22 mouse cellular contexts compared by ENCODE assay signal in the genomic region with DNA sequence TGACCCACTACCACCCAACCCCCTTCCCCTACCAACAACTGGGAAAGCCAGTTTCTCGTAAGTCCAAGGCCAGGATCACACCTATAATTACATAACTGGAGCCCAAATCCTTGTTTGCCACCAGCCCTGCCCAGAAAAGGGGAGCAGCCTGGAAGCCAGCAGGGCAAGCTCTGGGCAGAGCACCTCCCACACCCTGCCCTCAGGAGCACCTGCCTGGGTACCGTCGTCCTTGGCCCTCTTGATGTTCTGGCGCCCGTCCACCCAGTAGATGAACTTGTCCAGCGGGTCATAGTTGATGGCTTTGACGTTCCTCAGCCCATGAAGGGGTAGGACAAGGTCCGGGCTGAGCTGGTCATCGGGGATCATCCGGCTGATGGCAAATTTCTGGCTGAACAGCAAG. TPM values are rescaled to one million over a fixed set of nuclear protein-coding genes. Genes with fewer than 3 reads are reported as not detected.
A peak's percentile ranks its signal among the peaks of the same experiment; 100 is the strongest.
DNase-seq lines count a peak whose midpoint lies in the region; ATAC-seq and TF ChIP-seq lines count a peak whose summit lies in the region.
"Had no signal": no experiment of that assay in that cellular context is flagged by ENCODE, and none has a peak within 500 bp of the region (broad histone marks: within the 10 kb centered on the region; RNA-seq: fewer than 3 reads in every experiment).

No protein-coding gene starts in this region.

- no peaks in the 10 kb centered on the region for H3K36me3 ChIP-seq in kidney, adult 2 months (ENCODE audit: control insufficient read depth, insufficient read depth, low read length)
- peaks cover 44% of the 10 kb centered on the region for H3K36me3 ChIP-seq in kidney, embryonic 16.5 days (ENCODE audit: insufficient read depth, low read length)
- H3K36me3 ChIP-seq in stomach, embryonic 16.5 days (ENCODE audit: control insufficient read depth, insufficient read depth, low read length) = peaks cover 17% of the 10 kb centered on the region; the same call in 1 of the 2 replicates

- H3K4me2 ChIP-seq in kidney, embryonic 16.5 days (replicated peaks; ENCODE audit: low read depth, low read length) = no peak overlapping the region
- no peak overlapping the region for H3K4me2 ChIP-seq in stomach, embryonic 16.5 days (ENCODE audit: low read depth, low read length)
- H3K4me2 ChIP-seq: embryonic facial prominence, embryonic 12.5 days; heart, embryonic 15.5 days; hindbrain, embryonic 13.5 days; limb, embryonic 13.5 days; liver, embryonic 13.5 days; neural tube, embryonic 12.5 days had no signal

- H3K9me3 ChIP-seq in kidney, embryonic 16.5 days (ENCODE audit: low read length) = no peaks in the 10 kb centered on the region
- H3K9me3 ChIP-seq in stomach, embryonic 16.5 days (replicated peaks; ENCODE audit: control insufficient read depth, low read length) = no peaks in the 10 kb centered on the region
- H3K9me3 ChIP-seq: embryonic facial prominence, embryonic 12.5 days; heart, embryonic 15.5 days; hindbrain, embryonic 13.5 days; limb, embryonic 13.5 days; liver, embryonic 13.5 days; megakaryocyte, embryonic 14.5 days; neural tube, embryonic 12.5 days had no signal

- H3K27me3 ChIP-seq in kidney, adult 2 months (replicated peaks; ENCODE audit: control insufficient read depth, insufficient read depth, low read length) = no peaks in the 10 kb centered on the region
- no peaks in the 10 kb centered on the region for H3K27me3 ChIP-seq in kidney, embryonic 16.5 days (ENCODE audit: insufficient read depth, low read length)
- H3K27me3 ChIP-seq in stomach, embryonic 16.5 days (ENCODE audit: control insufficient read depth, insufficient read depth, low read length) = no peaks in the 10 kb centered on the region
- H3K27me3 ChIP-seq: embryonic facial prominence, embryonic 12.5 days; heart, embryonic 15.5 days; hindbrain, embryonic 13.5 days; limb, embryonic 13.5 days; liver, embryonic 13.5 days; neural tube, embryonic 12.5 days had no signal

- DNase-seq in kidney, adult 2 months = peak; percentile 28
- DNase-seq in lung, adult 18-20 months = peak; percentile 59 to 65
- no peak for DNase-seq in lung, postnatal 10 days
- DNase-seq in kidney, postnatal 25 days = peak; percentile 29 to 61
- DNase-seq in layer of hippocampus, postnatal 36 days = no peak
- DNase-seq: adrenal gland, postnatal 36 days; cerebellum, adult 11-12 months; gastrocnemius, adult 2 months; heart, postnatal 36 days; liver, embryonic 13.5 days; midbrain, embryonic 14.5 days; right cerebral cortex, postnatal 14 days had no signal

- ATAC-seq in kidney, embryonic 16.5 days (ENCODE audit: low FRiP score, low TSS enrichment) = no peak
- ATAC-seq in stomach, embryonic 16.5 days (ENCODE audit: insufficient read depth, low FRiP score) = peak; percentile 30; the same call in 1 of the 2 replicates
- ATAC-seq: CD4-positive, CD25-positive, alpha-beta regulatory T cell, adult 4 months; forebrain, embryonic 14.5 days had no signal

- WGBS in kidney, adult 2 months = 59% methylated on average over 10 of the region's 10 CpGs
- WGBS in kidney, embryonic 16.5 days = 72% methylated on average over 10 of the region's 10 CpGs
- WGBS in stomach, embryonic 16.5 days = 78% methylated on average over 10 of the region's 10 CpGs

- no peaks in the 10 kb centered on the region for H3K4me1 ChIP-seq in kidney, adult 2 months (ENCODE audit: control insufficient read depth, insufficient read depth, low read length)
- H3K4me1 ChIP-seq in kidney, embryonic 16.5 days (ENCODE audit: insufficient read depth, low read length) = no peaks in the 10 kb centered on the region
- no peaks in the 10 kb centered on the region; the same call in 1 of the 2 replicates for H3K4me1 ChIP-seq in stomach, embryonic 16.5 days (ENCODE audit: control insufficient read depth, insufficient read depth, low read length)
- H3K4me1 ChIP-seq: embryonic facial prominence, embryonic 12.5 days; hindbrain, embryonic 13.5 days; limb, embryonic 13.5 days; liver, embryonic 13.5 days; neural tube, embryonic 12.5 days had no signal

- TF ChIP-seq CTCF in kidney, adult 2 months (conservative IDR thresholded peaks at IDR 0.05; ENCODE audit: insufficient read depth, insufficient read length, low read depth, low read length) = no peak

- H3K27ac ChIP-seq in kidney, adult 2 months (ENCODE audit: insufficient read depth, low read depth, low read length) = no peak overlapping the region
- no peak overlapping the region for H3K27ac ChIP-seq in kidney, embryonic 16.5 days (ENCODE audit: low read length)
- H3K27ac ChIP-seq in stomach, embryonic 16.5 days (ENCODE audit: low read length) = peak overlapping the region; percentile 17; the same call in 1 of the 2 replicates
- H3K27ac ChIP-seq: embryonic facial prominence, embryonic 12.5 days; gastrocnemius, adult 2 months; heart, embryonic 15.5 days; hindbrain, embryonic 13.5 days; limb, embryonic 13.5 days; liver, embryonic 13.5 days; neural tube, embryonic 12.5 days had no signal

- no peak for TF ChIP-seq POLR2A in kidney, adult 2 months (IDR thresholded peaks at IDR 0.05; ENCODE audit: low read depth, low read length)

- H3K4me3 ChIP-seq in kidney, adult 2 months (ENCODE audit: insufficient read depth, low read depth, low read length) = no peak overlapping the region
- H3K4me3 ChIP-seq in kidney, embryonic 16.5 days (ENCODE audit: low read length) = no peak overlapping the region
- no peak overlapping the region for H3K4me3 ChIP-seq in stomach, embryonic 16.5 days (replicated peaks; ENCODE audit: low read length)
- H3K4me3 ChIP-seq: embryonic facial prominence, embryonic 12.5 days; gastrocnemius, adult 2 months; heart, embryonic 15.5 days; hindbrain, embryonic 13.5 days; limb, embryonic 13.5 days; liver, embryonic 13.5 days; megakaryocyte, embryonic 14.5 days; neural tube, embryonic 12.5 days had no signal

- H3K9ac ChIP-seq in kidney, embryonic 16.5 days (replicated peaks; ENCODE audit: low read length) = no peak overlapping the region
- H3K9ac ChIP-seq in stomach, embryonic 16.5 days (ENCODE audit: low read length) = no peak overlapping the region
- H3K9ac ChIP-seq: embryonic facial prominence, embryonic 12.5 days; heart, embryonic 15.5 days; hindbrain, embryonic 13.5 days; limb, embryonic 13.5 days; liver, embryonic 13.5 days; neural tube, embryonic 12.5 days had no signal

RNA-seq across cellular contexts. Expression of a gene that starts 34.3 kb away (rescaled TPM):
- polyA plus RNA-seq in kidney, adult 2 months (2012; rRNA removed) = 52.5 and 58.5 TPM in 2 replicates
- polyA plus RNA-seq in kidney, embryonic 16.5 days (2015; fragmentation: Nextera tagmentation; extraction: Ambion mirVana) = 67.7 and 68.7 TPM in 2 replicates
- polyA plus RNA-seq in stomach, embryonic 16.5 days (2015; fragmentation: Nextera tagmentation; extraction: Ambion mirVana) = 53.0 and 54.0 TPM in 2 replicates
- total RNA-seq in layer of hippocampus, postnatal 36 days (2021) = 10 to 100 TPM; 82.0 to 89.2 TPM

Comparison
In these comparisons a context has a peak if more than half of its experiments do, and no peak if none do; other contexts are left out.
1. DNase-seq: peak in kidney, adult 2 months (single experiment), lung, adult 18-20 months (2 of 2) and kidney, postnatal 25 days (2 of 2); none in lung, postnatal 10 days (single experiment) and layer of hippocampus, postnatal 36 days (0 of 2).